Mouse (Mus musculus) G1E (cell line): ENCODE measurements at regions not wholly inside any gene's neighbourhood (a gene's known extent, or its start where the extent isn't known, plus 50 kb on each side); places are given as distances from the start of the nearest gene placed in this dataset.

Source experiments
- ATAC-seq: 2 replicates; pipeline ENCODE4 v1.8.0; 2016; ENCODE audit warnings: mild to moderate bottlenecking; ENCODE audit not compliant: insufficient number of reproducible peaks, poor library complexity, low FRiP score, severe bottlenecking; ENCODE audit errors: extremely low read depth
- DNase-seq: peaks from one replicate; pipeline ENCODE4 v3.0.0; 2012; ENCODE audit warnings: low spot score
- H3K27me3 ChIP-seq: 2 replicates; pipeline ENCODE4 v1.6.1; 2012; ENCODE audit warnings: mild to moderate bottlenecking, low read length, inconsistent platforms; ENCODE audit not compliant: insufficient read depth
- H3K36me3 ChIP-seq: replicated peaks from 2 replicates; pipeline ENCODE3; 2012; ENCODE audit warnings: mild to moderate bottlenecking, inconsistent platforms
- H3K4me1 ChIP-seq: 2 replicates; pipeline ENCODE4 v1.6.1; 2012; ENCODE audit warnings: low read depth, low read length, inconsistent platforms, mixed read lengths; ENCODE audit not compliant: insufficient read depth
- H3K4me3 ChIP-seq: 2 replicates; pipeline ENCODE4 v1.5.1; 2012; ENCODE audit warnings: low read depth, mild to moderate bottlenecking, inconsistent platforms, low read length, moderate library complexity, mixed read lengths
- H3K9me3 ChIP-seq: replicated peaks from 2 replicates; pipeline ENCODE4 v1.6.1; 2012; ENCODE audit warnings: inconsistent platforms
- CTCF ChIP-seq: IDR thresholded peaks from 2 replicates; pipeline ENCODE4 v1.5.1; 2012; ENCODE audit warnings: low read depth, low read length, inconsistent platforms, mixed read lengths
- GATA1 ChIP-seq: IDR thresholded peaks from 2 replicates; pipeline ENCODE4 v1.6.1; 2012; ENCODE audit warnings: borderline replicate concordance, low read length, inconsistent platforms, mixed read lengths
- GATA2 ChIP-seq: IDR thresholded peaks from 2 replicates; pipeline ENCODE4 v1.6.1; 2012; ENCODE audit warnings: low read depth, low read length, inconsistent platforms, borderline replicate concordance
- POLR2AphosphoS5 ChIP-seq: IDR thresholded peaks from 2 replicates; pipeline ENCODE4 v1.6.1; 2012; ENCODE audit warnings: low read depth, low read length, inconsistent platforms; ENCODE audit not compliant: insufficient replicate concordance
- TAL1 ChIP-seq: conservative IDR thresholded peaks from 2 replicates; pipeline ENCODE4 v1.6.1; 2012; ENCODE audit warnings: low read depth, low read length, inconsistent platforms, mixed read lengths

DNA sequence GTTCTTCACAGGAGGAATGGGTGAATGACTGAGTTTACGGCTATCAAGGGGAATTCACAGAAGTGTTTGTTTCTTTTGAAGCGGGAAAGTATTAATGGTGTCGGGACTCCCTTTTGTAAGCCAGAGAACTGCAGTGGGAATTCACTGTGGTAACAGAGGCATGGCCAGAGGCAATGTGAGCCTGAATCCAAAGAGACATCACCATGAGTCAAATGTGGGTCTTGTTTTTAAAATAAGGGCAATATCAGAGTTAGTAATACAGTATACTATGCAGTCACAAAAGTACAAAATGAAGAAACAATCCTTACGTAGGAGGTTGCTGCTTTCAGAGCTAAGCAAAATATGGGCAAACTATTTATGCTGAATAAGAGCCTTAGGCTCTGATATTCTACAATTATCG is 137.3 kb upstream of the Tnfaip3 start:
- H3K27me3 ChIP-seq: peaks cover 14% of the 10 kb centered on the region
- DNase-seq (no peak), ATAC-seq (no peak)
- no peak overlapping the region for H3K4me3 ChIP-seq
- no peak for TF ChIP-seq POLR2AphosphoS5
- no peak for TF ChIP-seq GATA2
- no peak for TF ChIP-seq CTCF
- no peak for TF ChIP-seq TAL1
- no peak for TF ChIP-seq GATA1
- H3K9me3 ChIP-seq: no peaks in the 10 kb centered on the region
- H3K4me1 ChIP-seq: 0 out of 2 replicates have a peak, but pooled peaks cover 3% of the 10 kb centered on the region
- H3K36me3 ChIP-seq: no peaks in the 10 kb centered on the region

DNA sequence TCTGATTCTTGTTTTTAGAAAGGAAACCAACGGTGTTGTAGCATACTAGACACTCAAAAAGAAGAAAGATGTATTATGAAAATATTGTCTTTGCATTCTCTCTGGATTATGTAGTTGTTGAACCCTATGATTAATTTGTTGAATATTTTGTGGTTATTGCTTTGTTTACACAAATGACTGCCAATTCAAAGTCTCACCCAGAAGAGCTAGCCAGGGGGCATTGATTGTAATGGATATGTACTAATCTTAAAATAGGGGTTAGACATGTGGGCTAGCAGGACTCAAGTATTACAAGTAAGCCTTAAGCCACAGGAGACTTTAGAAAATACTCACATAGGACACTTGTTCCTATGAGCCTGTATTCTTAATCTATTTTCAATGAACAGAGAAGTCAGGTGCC is 135.3 kb upstream of the Tnfaip3 start:
- ATAC-seq: no peak
- Histone ChIP-seq H3K4me1 (no peaks in the 10 kb centered on the region), H3K36me3 (no peaks in the 10 kb centered on the region), H3K27me3 (peaks cover 16% of the 10 kb centered on the region), H3K9me3 (no peaks in the 10 kb centered on the region), H3K4me3 (no peak overlapping the region)
- TF ChIP-seq GATA1: no peak
- no peak for TF ChIP-seq TAL1
- TF ChIP-seq POLR2AphosphoS5: no peak
- TF ChIP-seq GATA2: no peak
- TF ChIP-seq CTCF: no peak
- DNase-seq: no peak

DNA sequence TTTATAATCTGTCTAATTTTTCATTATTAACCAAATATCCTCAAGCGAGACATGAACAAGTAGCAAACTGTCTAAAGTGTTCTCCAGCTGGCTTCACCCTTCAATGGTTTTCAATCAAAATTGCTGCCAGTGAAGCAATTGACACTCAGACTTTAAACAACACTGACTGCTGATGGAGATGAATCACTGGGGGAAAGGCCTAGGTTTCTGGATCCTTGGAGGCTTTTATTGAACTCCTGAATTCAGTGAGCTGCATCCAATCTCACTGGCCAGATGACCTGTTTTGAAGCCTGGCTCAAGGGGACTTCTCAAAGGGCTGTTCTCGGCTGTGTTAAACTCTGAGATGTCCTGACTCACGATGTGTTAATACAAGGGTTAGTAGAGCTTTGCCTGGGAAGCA is 134.5 kb upstream of the Tnfaip3 start:
- DNase-seq (no peak), ATAC-seq (no peak)
- Histone ChIP-seq H3K4me3 (no peak overlapping the region), H3K36me3 (no peaks in the 10 kb centered on the region), H3K9me3 (no peaks in the 10 kb centered on the region), H3K27me3 (peaks cover 15% of the 10 kb centered on the region), H3K4me1 (no peaks in the 10 kb centered on the region)
- TF ChIP-seq POLR2AphosphoS5 (no peak), TAL1 (no peak), GATA2 (no peak), GATA1 (no peak), CTCF (no peak)

DNA sequence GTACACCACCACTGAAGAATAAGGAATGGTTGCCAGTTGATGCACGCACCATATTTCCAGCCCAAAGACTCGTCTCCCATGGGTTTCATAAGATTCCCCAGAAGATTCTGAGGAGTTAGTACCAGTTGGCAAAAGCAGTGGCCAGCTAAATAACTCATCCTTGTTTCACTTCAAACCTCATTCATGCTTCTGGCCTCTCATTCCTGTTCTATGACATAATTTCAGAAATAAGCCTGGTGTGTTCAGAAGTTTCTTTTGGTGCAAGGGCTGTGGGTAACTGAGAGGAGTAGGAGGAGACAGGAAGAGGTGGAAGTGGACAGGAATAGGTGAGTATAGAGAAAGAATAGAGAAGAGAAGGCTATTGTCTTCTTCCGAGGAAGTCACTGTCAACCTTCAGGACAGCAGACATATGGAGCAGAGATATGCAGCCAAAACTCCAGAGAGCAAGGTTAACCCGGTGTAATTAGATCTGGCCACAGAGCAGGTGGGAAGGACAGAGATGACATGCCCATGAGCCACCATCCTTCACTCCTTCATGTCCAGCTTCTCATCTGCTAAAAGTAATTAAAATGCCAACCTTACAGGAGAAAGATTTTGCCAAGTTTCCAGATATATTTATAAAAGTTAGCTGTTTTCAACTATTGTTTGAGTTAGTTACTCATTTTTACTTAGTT is 133.9 kb upstream of the Tnfaip3 start:
- no peak for ATAC-seq
- Histone ChIP-seq H3K4me1 (no peaks in the 10 kb centered on the region), H3K9me3 (no peaks in the 10 kb centered on the region), H3K27me3 (peaks cover 13% of the 10 kb centered on the region), H3K36me3 (no peaks in the 10 kb centered on the region), H3K4me3 (no peak overlapping the region)
- DNase-seq: no peak
- TF ChIP-seq CTCF (no peak), TAL1 (no peak), GATA1 (no peak), GATA2 (no peak), POLR2AphosphoS5 (no peak)

DNA sequence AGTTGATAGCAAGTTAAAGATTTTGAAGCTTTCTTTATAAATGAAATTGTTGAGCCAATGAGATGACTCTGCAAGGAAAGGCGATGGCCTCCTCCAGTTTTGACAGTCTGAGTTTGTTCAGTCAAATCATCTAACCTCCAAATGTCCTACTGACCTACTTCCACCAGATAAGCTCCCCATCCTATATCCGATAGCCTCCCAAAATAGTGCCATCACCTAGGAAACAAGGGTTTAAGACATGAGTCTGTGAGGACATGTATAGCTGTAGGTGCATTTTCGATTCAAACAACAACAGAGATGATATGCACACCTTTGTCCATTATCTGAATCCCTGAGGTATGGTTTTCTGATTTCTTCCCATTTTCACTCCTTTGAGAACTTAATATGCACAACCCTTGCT is 126.0 kb upstream of the Tnfaip3 start:
- peaks cover 13% of the 10 kb centered on the region for H3K27me3 ChIP-seq
- DNase-seq: no peak
- no peak for ATAC-seq
- TF ChIP-seq POLR2AphosphoS5 (no peak), GATA1 (no peak), CTCF (no peak), TAL1 (no peak), GATA2 (no peak)
- H3K4me3 ChIP-seq: no peak overlapping the region
- no peaks in the 10 kb centered on the region for H3K36me3 ChIP-seq
- no peaks in the 10 kb centered on the region for H3K4me1 ChIP-seq
- no peaks in the 10 kb centered on the region for H3K9me3 ChIP-seq

DNA sequence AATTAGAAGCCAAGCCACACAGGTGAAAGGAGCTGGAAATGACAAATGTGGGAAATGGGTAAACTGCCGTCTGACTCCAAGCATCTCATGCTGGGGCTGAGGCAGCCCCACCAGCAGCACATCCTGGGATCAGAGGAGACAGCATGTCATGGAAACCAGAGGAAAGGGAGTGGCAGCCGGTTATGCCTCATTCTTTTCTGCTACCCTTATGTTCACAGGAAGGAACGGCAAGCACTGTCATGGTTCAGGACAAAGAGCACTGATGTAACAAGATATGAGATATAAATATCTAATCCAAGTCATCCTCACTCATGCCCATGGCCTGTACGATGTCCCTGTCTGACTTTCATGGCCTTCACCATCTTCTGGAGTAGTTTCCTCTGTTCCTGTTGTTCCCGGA is 125.2 kb upstream of the Tnfaip3 start:
- H3K9me3 ChIP-seq: no peaks in the 10 kb centered on the region
- ATAC-seq (no peak), DNase-seq (no peak)
- H3K36me3 ChIP-seq: no peaks in the 10 kb centered on the region
- H3K27me3 ChIP-seq: peaks cover 13% of the 10 kb centered on the region
- TF ChIP-seq GATA2: no peak
- no peak for TF ChIP-seq GATA1
- TF ChIP-seq TAL1: no peak
- TF ChIP-seq POLR2AphosphoS5: no peak
- TF ChIP-seq CTCF: no peak
- H3K4me3 ChIP-seq: no peak overlapping the region
- no peaks in the 10 kb centered on the region for H3K4me1 ChIP-seq
